In genomic region chr1:122393660-122394355, GRCm38 (mm10) we compare ENCODE assay signal across 13 mouse cellular contexts.
DNase-seq lines count a peak whose midpoint lies in the region; ATAC-seq and TF ChIP-seq lines count a peak whose summit lies in the region.
"Had no signal": no experiment of that assay in that cellular context is flagged by ENCODE, and none has a peak within 500 bp of the region (broad histone marks: within the 10 kb centered on the region; RNA-seq: fewer than 3 reads in every experiment).

No protein-coding gene starts in this region.

- no peak overlapping the region for H3K4me3 ChIP-seq in midbrain, embryonic 13.5 days (replicated peaks)
- H3K4me3 ChIP-seq in midbrain, embryonic 11.5 days (ENCODE audit: low read depth, low read length): no peak overlapping the region
- no peak overlapping the region for H3K4me3 ChIP-seq in forebrain, postnatal 0 days (ENCODE audit: low read depth, low read length)
- H3K4me3 ChIP-seq: heart, embryonic 10.5 days; kidney, embryonic 15.5 days had no signal

- no peaks in the 10 kb centered on the region for H3K27me3 ChIP-seq in midbrain, embryonic 13.5 days
- H3K27me3 ChIP-seq in midbrain, embryonic 11.5 days (ENCODE audit: control insufficient read depth, insufficient read depth, low read length): no peaks in the 10 kb centered on the region
- no peaks in the 10 kb centered on the region for H3K27me3 ChIP-seq in forebrain, postnatal 0 days (ENCODE audit: insufficient read depth, low read length)
- H3K27me3 ChIP-seq: kidney, embryonic 15.5 days had no signal

- ATAC-seq in midbrain, embryonic 13.5 days: 0 out of 2 replicates have a peak, but pooled peaks have one; percentile 34
- no peak for ATAC-seq in midbrain, embryonic 11.5 days (ENCODE audit: low FRiP score)
- peak; percentile 70 for ATAC-seq in forebrain, postnatal 0 days
- ATAC-seq in megakaryocyte, adult 5-6 weeks (ENCODE audit: poor library complexity, severe bottlenecking): no peak
- ATAC-seq: liver, postnatal 0 days had no signal

- no peak for TF ChIP-seq CTCF in forebrain, postnatal 0 days (IDR thresholded peaks at IDR 0.05; ENCODE audit: low read depth)

- no peaks in the 10 kb centered on the region for H3K9me3 ChIP-seq in midbrain, embryonic 13.5 days
- H3K9me3 ChIP-seq in midbrain, embryonic 11.5 days (ENCODE audit: control insufficient read depth, low read length): no peaks in the 10 kb centered on the region
- H3K9me3 ChIP-seq in forebrain, postnatal 0 days (ENCODE audit: low read length): no peaks in the 10 kb centered on the region
- H3K9me3 ChIP-seq: heart, embryonic 10.5 days; kidney, embryonic 15.5 days had no signal

- H3K4me2 ChIP-seq in midbrain, embryonic 13.5 days (replicated peaks): no peak overlapping the region
- H3K4me2 ChIP-seq in midbrain, embryonic 11.5 days: no peak overlapping the region
- H3K4me2 ChIP-seq in forebrain, postnatal 0 days (ENCODE audit: low read depth): no peak overlapping the region
- H3K4me2 ChIP-seq: kidney, embryonic 15.5 days had no signal

- peak; percentile 1 for DNase-seq in embryo, embryonic 10.5 days (ENCODE audit: low spot score)
- DNase-seq in embryo, embryonic 11 days: no peak
- no peak for DNase-seq in midbrain, embryonic 11.5 days (ENCODE audit: low spot score, missing footprints)
- DNase-seq in forebrain, postnatal 0 days: no peak
- DNase-seq in mesoderm, embryonic 11.5 days (ENCODE audit: low read depth, low spot score): peak; percentile 12
- no peak for DNase-seq in thymus, postnatal 0 days (ENCODE audit: low spot score)
- DNase-seq: adrenal gland, postnatal 36 days; cerebellum, adult 18-20 months; liver, postnatal 0 days had no signal

- 0 out of 2 replicates have a peak, but pooled peaks cover 3% of the 10 kb centered on the region for H3K4me1 ChIP-seq in midbrain, embryonic 13.5 days (replicated peaks)
- no peaks in the 10 kb centered on the region for H3K4me1 ChIP-seq in midbrain, embryonic 11.5 days (ENCODE audit: control insufficient read depth, insufficient read depth, low read length)
- no peaks in the 10 kb centered on the region for H3K4me1 ChIP-seq in forebrain, postnatal 0 days (ENCODE audit: insufficient read depth)
- H3K4me1 ChIP-seq: heart, embryonic 10.5 days; kidney, embryonic 15.5 days had no signal

- WGBS in midbrain, embryonic 13.5 days: 67% methylated on average over 3 of the region's 3 CpGs
- WGBS in midbrain, embryonic 11.5 days: 77% methylated on average over 3 of the region's 3 CpGs
- WGBS in forebrain, postnatal 0 days: 32% methylated on average over 3 of the region's 3 CpGs

- H3K27ac ChIP-seq in midbrain, embryonic 13.5 days: no peak overlapping the region
- no peak overlapping the region for H3K27ac ChIP-seq in midbrain, embryonic 11.5 days (ENCODE audit: low read depth, low read length)
- 0 out of 2 replicates have a peak overlapping the region, but pooled peaks have one; percentile 9 for H3K27ac ChIP-seq in forebrain, postnatal 0 days (ENCODE audit: low read depth, low read length)
- H3K27ac ChIP-seq: heart, embryonic 10.5 days; kidney, embryonic 15.5 days had no signal

- no peak overlapping the region for H3K9ac ChIP-seq in midbrain, embryonic 13.5 days (replicated peaks)
- no peak overlapping the region for H3K9ac ChIP-seq in midbrain, embryonic 11.5 days (ENCODE audit: low read length)
- H3K9ac ChIP-seq in forebrain, postnatal 0 days: no peak overlapping the region
- H3K9ac ChIP-seq: kidney, embryonic 15.5 days; liver, postnatal 0 days had no signal

- no peaks in the 10 kb centered on the region for H3K36me3 ChIP-seq in midbrain, embryonic 13.5 days
- H3K36me3 ChIP-seq in midbrain, embryonic 11.5 days (ENCODE audit: control insufficient read depth, insufficient read depth, low read length): no peaks in the 10 kb centered on the region
- no peaks in the 10 kb centered on the region for H3K36me3 ChIP-seq in forebrain, postnatal 0 days (ENCODE audit: insufficient read depth)
- H3K36me3 ChIP-seq: heart, embryonic 10.5 days; kidney, embryonic 15.5 days had no signal

Comparison
In these comparisons a context has a peak if more than half of its experiments do, and no peak if none do; other contexts are left out.
1. DNase-seq: peak in embryo, embryonic 10.5 days (single experiment) and mesoderm, embryonic 11.5 days (single experiment); none in embryo, embryonic 11 days (single experiment), midbrain, embryonic 11.5 days (single experiment), forebrain, postnatal 0 days (single experiment) and thymus, postnatal 0 days (single experiment).
2. ATAC-seq: peak in midbrain, embryonic 13.5 days (single experiment) and forebrain, postnatal 0 days (single experiment); none in midbrain, embryonic 11.5 days (single experiment) and megakaryocyte, adult 5-6 weeks (single experiment).